Mouse (Mus musculus) kidney, adult 18-20 months (tissue): ENCODE data around the gene Arhgef28.

Source experiments
- DNase-seq: peaks from one replicate; pipeline ENCODE4 v3.0.0; 2021

The Arhgef28 gene

GRCm38 (mm10) chr13:98205771-98206545 is at the start of gene Arhgef28:
TSS of gene Arhgef28 (minus strand) at chr13:98206439.
- peak; percentile 80 for DNase-seq

GRCm38 (mm10) chr13:98254921-98255320 is 48.7 kb upstream of the Arhgef28 start:
- DNase-seq: no peak

GRCm38 (mm10) chr13:98249594-98249993 is 43.4 kb upstream of the Arhgef28 start:
- no peak for DNase-seq

- no peak for DNase-seq
Measured at GRCm38 (mm10) chr13:98245386-98245785, 39.1 kb upstream of the Arhgef28 start.

DNA sequence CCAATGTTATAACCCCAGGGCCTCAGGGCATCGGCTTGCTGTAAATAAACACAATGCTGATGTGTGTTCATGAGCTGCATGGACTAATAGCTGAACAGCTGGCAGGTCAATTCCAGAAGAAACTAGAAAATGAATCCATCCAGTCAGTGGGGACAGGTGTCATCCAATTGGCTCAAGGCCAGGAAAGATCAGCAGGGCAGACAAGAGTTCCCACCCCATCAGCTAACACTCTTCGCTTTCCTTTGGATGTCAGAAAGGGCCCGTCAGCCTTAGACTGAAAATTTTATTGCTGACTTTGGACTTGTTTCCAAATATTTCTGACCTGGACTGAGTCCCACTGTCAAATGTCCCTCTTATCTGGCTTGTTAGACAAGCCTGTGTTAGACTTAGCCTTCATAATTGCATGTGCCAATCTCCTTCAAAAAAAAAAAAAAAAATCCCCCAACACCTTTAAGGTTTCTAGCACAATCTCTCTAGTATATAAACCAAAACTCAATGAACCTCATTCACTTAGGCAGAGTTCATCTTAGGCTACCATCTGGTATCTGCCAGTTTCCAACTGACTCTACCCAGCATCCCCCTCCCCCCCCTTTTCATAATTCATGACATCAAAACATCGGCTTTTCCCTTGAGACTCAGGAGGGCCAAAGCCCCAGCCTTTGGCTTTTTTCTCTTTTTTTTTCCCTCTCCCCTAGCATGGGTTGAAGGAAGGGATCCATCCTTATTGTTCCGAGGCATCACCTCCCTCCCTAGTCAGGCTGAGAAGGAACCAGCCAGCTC is 38.5 kb upstream of the Arhgef28 start:
- no peak for DNase-seq

DNA sequence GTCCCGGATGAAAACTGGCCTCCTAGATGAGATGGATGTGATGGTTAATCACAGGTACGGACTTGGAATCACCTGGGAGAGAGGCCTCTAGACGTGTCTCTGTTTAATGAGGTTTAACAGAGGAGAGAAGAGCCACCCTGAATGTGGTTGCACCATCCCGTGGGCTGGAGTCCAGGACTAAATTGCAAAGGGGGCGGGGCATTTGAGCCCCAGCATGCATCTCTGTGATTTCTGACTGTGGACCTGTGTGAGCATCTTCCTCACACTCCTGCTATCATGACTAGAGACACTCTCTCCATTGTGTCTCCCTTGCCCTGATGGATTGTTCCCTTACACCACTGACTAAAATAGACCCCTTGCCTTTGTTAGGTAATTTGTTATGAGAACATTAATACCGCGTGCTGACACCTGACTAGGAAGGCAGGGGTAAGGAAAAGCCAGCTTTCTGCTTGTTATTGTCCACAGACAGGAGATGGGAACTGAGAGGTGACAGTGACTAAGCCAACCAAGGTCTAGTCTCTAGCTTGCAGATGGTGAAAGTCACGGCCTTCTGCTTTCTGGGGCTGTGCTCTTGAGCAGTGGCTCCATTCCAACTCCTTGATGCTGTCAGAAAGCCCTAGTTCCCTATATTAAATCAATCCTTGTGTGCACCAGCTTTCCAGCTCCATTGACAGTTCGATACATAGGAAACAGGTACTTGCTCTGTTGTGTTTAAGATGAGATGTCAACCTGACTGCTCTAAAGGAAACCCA is 35.5 kb upstream of the Arhgef28 start:
- no peak for DNase-seq

DNA sequence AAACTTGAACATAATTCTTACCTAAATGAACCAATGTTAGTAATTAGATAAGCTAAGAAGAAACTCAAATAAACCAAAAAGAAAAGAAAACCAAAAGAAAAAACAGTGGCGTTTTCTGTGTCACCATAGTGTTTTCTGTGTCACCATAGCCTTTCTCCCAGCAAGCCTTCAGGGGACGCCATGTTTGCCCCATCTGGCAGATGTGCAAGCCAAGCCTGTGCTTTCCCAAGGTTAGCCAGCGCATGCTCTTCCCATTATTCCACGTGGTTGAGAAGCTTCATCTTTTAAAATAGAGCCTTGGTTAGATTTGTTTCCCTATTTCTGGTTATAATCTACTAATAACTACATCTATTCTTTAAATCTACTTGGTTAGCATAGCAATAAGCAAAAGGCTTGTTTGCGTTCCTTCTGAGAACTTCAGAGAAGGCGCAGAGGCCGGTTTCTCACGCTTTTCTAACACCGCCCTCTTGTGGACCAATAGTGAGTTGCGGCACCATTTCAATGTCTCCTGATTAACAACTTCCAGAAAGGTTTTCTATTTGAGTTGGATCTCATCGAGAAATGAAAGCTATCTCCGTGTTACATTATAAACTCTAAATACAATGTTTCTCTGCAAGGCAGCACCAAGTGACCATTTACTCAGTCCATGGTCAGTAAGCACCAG is 33.9 kb upstream of the Arhgef28 start:
- DNase-seq: peak; percentile 75

DNA sequence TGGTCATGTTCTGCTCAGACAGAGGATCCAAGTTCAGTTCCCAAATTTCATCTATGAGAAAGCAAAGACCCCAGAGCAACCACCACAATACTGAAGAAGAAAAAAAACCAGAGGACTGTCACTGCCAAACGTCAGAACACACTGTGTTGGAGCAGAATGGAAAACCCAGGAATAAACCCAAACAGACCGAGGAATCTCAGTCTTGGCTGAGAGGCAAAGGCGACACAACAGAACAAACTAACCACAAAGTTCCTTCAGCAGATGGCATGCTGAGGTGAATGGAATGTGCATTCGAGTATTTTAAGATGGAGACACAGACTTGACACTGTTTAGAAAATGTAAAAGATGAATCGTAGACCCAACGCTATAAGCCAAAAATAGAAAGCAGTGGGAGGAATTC is 29.2 kb upstream of the Arhgef28 start:
- no peak for DNase-seq

DNA sequence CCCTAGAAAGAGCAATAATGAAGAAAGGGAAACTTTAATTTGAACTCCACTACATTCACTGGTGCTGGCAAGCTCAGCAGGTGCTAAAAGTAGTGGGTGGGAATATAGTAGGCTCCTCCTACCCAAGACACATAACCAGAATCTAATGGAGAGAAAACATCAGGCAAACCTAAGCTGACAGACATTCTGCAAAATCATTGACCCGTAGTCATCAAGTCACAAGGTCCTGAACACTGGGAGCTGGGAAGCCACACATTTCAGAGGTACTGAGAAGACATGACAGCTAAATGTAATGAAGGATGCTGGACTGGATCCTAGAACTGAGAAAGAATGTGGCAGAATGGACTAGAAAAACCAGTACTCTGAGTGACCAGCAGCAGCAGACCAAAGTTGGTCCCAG is 24.3 kb upstream of the Arhgef28 start:
- no peak for DNase-seq

DNA sequence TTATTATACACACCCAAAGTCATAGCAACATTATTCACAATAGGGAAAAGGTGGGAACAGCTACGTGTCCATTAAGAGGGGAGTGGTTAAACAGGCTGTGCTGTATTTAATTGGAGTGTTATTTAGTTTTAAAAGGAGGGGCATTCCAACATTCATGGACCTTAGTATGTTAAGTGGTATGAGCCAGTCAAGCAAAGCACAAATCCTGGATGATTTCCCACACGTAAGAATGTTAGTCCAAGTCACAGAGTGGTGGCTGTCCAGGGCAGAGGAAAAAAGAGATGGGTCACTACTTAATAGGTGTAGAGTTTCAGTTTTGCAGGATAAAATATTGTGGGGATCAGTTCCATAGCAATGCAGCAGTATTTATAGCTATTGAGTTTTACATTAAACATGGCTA is 20.0 kb upstream of the Arhgef28 start:
- DNase-seq: no peak

GRCm38 (mm10) chr13:98222848-98223247 is 16.6 kb upstream of the Arhgef28 start:
- peak; percentile 37 for DNase-seq

DNA sequence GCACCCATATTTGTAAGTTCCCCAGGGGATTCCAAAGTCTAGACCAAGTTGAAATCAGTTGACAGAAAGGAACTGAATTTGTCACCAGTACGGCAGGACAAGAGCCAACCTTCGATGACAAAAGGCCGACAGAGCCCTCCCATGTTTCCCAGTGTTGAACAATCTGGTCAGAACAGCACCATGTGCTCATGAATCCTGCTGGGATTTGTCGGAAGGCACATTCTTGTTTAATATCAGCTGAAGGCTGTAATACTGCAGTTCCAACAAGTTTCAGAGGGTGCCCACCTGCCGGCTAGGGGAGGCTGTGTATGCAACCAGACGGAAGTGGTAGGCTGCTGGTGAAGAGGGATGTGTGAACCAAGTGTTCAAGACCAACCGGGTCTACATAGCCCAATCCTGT is 3.9 kb upstream of the Arhgef28 start:
- DNase-seq: no peak

GRCm38 (mm10) chr13:98208842-98209241 is 2.6 kb upstream of the Arhgef28 start:
- no peak for DNase-seq

DNA sequence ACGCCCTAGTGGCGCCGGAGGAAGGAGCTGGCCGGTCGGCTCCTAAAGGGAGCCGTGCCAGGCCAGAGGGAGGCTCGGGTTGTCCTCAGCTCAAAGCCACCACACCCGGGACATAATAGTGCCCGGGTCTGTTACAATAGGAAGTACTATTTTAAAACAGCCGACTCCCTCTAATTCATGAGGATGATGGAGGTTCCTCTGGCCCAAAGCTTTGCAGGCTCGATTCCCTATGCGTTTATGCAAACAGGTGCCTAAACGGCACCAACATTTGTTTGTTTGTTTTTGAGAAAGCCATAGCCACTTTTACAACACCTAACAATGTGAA is 269 bp upstream of the Arhgef28 start:
- no peak for DNase-seq

- peak; percentile 3 for DNase-seq
Measured at GRCm38 (mm10) chr13:98205111-98205510, 1.1 kb downstream of the Arhgef28 start.

DNA sequence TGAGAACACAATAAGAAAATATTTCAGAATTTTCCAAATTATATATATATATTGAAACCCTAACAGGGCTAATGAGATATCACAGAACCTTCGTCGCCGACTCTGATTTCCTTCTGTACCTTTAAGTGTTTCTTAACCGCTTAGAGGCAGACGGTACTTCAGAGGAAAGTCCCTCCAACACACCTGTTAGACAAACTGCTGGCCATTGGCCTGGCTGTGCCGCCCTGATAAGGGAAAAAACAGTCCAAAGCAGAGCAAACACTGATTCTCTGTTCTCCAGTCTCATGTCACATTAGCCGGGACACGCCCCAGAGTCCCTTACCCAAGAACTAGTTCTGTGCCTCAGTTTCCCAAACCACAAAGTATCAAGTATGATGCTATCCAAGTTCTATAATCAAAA is 1.9 kb downstream of the Arhgef28 start:
- DNase-seq: no peak

GRCm38 (mm10) chr13:98201436-98201835 is 4.8 kb downstream of the Arhgef28 start:
- DNase-seq: no peak

DNA sequence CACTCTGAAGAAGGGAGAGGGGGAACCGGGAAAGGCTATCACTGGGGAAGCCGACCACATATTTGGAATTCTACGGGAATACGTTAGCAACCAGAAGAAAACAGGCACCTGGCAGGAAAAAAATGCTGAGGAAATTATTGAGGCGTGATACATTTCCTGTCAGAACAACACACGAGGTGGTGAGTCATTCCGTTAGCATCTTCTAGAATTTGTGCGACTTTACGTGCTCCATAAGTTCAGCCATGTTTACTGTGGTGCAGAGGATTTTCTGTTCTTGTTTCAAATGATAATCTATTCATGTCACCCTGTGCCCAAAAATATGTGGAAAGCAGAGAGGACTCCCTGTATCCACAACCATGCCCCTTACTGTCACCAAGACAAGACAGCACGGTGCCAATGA is 13.6 kb downstream of the Arhgef28 start:
- DNase-seq: no peak

- DNase-seq: no peak
Measured at GRCm38 (mm10) chr13:98188500-98188899, 17.7 kb downstream of the Arhgef28 start.

- no peak for DNase-seq
Measured at GRCm38 (mm10) chr13:98187904-98188303, 18.3 kb downstream of the Arhgef28 start.

DNA sequence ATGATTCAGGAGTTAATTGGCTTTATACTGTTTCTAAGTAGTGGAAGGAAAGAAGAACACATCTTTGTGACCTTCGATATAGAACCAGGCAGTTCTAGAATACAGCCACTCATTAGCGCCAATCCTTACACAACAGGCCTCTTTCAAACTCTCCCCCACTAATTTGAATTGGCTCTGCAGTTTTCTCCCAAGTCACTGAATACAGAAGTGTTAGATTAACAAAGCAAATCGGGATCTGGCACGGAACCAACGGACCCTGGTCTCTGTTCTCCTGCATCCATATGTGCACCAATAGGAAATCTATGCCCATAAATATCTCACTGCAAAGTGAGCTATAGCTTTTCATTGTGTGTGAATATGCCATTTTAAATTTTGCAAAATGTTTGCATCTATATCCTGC is 20.1 kb downstream of the Arhgef28 start:
- DNase-seq: no peak

DNA sequence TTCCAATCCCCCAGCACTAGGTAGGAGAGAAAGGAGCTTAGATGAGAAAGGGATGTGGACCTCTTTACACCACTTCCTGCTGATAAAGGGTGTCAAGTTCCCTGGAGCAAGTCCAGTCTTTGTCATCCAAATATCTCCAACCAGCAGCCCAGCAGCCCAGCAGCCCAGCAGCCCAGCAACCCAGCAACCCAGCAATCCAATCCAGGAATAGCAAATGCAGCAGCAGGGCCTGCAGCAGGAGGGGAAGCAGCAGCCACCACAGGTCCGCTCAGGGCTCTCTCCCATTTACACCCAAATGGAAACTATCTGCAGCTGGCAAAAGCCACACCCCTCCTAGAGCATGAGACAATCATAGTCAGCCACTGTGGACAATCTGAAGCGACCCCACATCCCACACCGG is 21.6 kb downstream of the Arhgef28 start:
- no peak for DNase-seq
